Mouse (Mus musculus) spleen, adult 12 weeks (tissue): Measurements from ENCODE around the gene Dlx1.
A peak's percentile ranks its signal among the peaks of the same experiment; 100 is the strongest.

Experiments used
- DNase-seq: peaks from one replicate; pipeline ENCODE4 v3.0.0; 2022; ENCODE audit warnings: low spot score

The Dlx1 gene

DNA sequence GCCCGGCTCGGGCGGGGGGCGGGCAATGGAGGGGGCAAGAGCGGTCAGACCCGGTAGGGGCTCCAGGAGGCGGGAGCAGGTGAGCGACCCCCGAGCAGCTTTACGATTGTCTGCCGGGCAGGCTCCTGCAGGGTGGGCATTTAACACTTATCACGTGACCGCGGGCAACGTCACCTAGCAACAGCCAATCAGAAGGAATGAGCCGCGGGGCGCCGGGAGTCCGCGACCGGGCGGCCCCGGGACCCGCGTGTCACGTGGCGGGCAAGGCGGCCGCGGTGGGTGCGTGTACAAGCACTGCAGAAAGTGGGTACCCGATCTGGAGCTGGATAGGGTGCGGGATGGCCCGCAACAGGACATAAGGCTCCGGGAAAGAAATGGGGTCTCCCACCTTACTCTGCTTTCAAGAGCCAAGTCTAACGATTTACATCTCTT, 18.7 kb downstream of the Dlx1 start, which contains the start of gene Dlx2:
TSS of gene Dlx2 (minus strand) at position 115 of the 432 bp plus-strand sequence.
- DNase-seq = no peak

GRCm38 (mm10) chr2:71547829-71548228, 19.9 kb downstream of the Dlx1 start:
- DNase-seq = peak; percentile 59

GRCm38 (mm10) chr2:71550330-71550729, 22.4 kb downstream of the Dlx1 start:
- DNase-seq = no peak

DNA sequence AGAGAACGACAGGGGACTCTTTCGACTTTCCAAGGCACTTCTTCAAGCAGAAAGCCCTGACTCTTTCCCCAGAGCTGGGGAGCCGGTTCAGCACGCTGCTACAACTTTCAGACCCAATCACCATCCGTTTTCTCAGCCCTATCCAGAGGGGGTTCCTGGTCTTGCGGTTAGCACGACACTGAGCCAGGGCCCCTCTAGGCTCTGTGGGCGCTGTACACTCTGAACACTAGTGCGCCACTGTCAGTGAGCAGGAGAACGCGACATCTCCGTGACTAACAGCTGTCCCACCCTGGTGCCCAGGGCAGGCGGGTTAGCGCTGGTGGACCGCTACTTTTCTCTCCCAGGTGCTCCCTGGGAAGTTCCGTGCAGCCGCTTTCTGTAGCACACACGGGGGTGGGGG, 23.8 kb downstream of the Dlx1 start:
- DNase-seq = no peak

DNA sequence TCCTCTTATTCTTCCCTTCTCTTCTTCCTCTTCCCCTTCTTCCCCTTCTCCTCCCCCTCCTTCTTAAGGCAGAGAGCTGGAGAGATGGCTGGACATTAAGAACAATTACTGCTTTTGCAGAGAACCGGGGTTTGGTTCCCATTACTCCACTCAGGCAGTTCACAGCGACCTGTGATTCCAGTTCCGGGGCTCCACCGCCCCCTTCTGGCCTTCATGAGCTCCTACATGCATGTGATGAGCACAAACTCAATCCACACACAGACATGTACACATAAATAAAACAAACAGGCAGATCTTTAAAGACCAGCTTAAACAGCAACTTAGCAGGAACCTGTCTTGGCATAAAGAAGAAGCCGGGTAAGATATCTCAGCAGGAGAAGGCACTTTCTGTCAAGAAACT, 28.2 kb downstream of the Dlx1 start:
- no peak for DNase-seq

DNA sequence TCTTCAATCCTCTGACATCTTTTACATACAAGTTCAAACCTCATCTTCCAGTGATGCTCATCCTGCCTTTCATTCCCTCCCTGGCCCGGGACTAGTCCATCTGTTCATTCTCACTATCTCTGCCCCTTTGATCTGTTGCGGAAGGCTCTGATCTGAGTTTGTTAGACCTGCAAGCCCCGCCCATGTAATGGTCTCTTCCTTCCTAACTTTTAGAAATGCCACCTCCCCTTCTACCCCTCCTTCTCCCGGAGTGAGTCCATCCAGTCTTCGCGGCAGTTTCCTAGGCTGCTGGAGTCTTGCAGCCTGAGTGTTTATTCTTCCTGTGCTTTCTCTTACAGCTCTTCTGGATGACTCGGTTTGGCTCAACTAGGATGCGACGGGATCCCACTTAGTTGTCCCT, 38.6 kb downstream of the Dlx1 start:
- no peak for DNase-seq

DNA sequence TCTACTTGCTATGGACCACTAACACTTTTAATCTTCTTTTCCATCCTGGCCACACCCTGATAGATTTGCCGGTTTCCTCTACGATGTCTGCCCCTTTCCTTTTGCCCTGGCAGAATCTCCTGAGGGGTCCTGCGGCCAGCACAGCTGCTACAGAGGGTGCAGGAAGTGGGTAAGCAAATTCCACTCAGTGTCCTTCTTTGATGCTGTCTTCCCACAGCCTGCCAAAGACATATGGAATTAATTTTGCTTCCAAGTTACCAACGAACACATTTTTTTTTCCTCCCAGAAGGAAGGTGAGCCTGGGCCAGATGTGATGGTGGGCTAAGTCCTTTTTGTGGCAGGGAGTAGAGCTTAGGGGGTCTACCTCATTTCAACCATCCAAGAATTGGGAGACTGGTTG, 45.8 kb downstream of the Dlx1 start:
- no peak for DNase-seq

DNA sequence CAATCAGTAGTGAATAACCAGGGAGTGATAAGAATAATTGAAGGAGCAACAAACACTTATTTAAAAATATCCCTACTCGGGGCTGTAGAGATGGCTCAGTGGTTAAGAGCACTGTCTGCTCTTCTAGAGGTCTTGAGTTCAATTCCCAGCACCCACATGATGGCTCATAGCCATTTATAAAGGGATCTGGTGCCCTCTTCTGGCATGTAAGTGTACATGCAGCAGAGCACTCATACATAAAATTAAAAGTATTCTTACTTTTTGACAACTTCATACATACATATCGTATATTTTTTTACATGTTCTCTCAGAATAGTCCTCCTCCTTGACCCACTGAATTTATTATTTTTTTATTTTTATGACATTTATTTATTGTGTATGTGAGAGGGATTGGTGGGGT, 49.1 kb downstream of the Dlx1 start:
- no peak for DNase-seq

- no peak for DNase-seq
Measured at GRCm38 (mm10) chr2:71580632-71581466, 52.9 kb downstream of the Dlx1 start.

GRCm38 (mm10) chr2:71581488-71581887, 53.6 kb downstream of the Dlx1 start:
- no peak for DNase-seq
